ENCODE assay signal across 17 mouse cellular contexts in genomic region chr14:117662261-117662660, GRCm38 (mm10).
"Had no signal": no experiment of that assay in that cellular context is flagged by ENCODE, and none has a peak within 500 bp of the region (broad histone marks: within the 10 kb centered on the region; RNA-seq: fewer than 3 reads in every experiment).

No protein-coding gene starts in this region.

- H3K4me3 ChIP-seq: liver, embryonic 13.5 days; liver, embryonic 15.5 days; lung, embryonic 15.5 days; megakaryocyte, embryonic 14.5 days; midbrain, embryonic 12.5 days; neural tube, embryonic 12.5 days; stomach, embryonic 15.5 days had no signal

- H3K27me3 ChIP-seq: liver, embryonic 13.5 days; liver, embryonic 15.5 days; lung, embryonic 15.5 days; megakaryocyte, embryonic 14.5 days; midbrain, embryonic 12.5 days; neural tube, embryonic 12.5 days; stomach, embryonic 15.5 days had no signal

- ATAC-seq: liver, postnatal 0 days had no signal

- H3K4me1 ChIP-seq: liver, embryonic 13.5 days; liver, embryonic 15.5 days; lung, embryonic 15.5 days; megakaryocyte, embryonic 14.5 days; neural tube, embryonic 12.5 days; stomach, embryonic 15.5 days had no signal

- H3K9me3 ChIP-seq: liver, embryonic 15.5 days; lung, embryonic 15.5 days; midbrain, embryonic 12.5 days; neural tube, embryonic 12.5 days; stomach, embryonic 15.5 days had no signal

- DNase-seq: liver, embryonic 13.5 days; liver, postnatal 0 days; lung, postnatal 14 days; midbrain, embryonic 14.5 days; right cerebral cortex, postnatal 14 days; thymus, adult 2 months; thymus, postnatal 25 days; thymus, postnatal 4 days had no signal

- H3K9ac ChIP-seq: liver, embryonic 13.5 days; liver, embryonic 15.5 days; liver, postnatal 0 days; lung, embryonic 15.5 days; midbrain, embryonic 12.5 days; neural tube, embryonic 12.5 days; stomach, embryonic 15.5 days had no signal

- H3K36me3 ChIP-seq: liver, embryonic 13.5 days; liver, embryonic 15.5 days; lung, embryonic 15.5 days; midbrain, embryonic 12.5 days; neural tube, embryonic 12.5 days; stomach, embryonic 15.5 days had no signal

- H3K4me2 ChIP-seq: liver, embryonic 11.5 days; liver, embryonic 13.5 days; liver, embryonic 15.5 days; lung, embryonic 15.5 days; midbrain, embryonic 12.5 days; neural tube, embryonic 12.5 days; stomach, embryonic 15.5 days had no signal

- H3K27ac ChIP-seq: liver, embryonic 13.5 days; liver, embryonic 15.5 days; lung, embryonic 15.5 days; macrophage; midbrain, embryonic 12.5 days; neural tube, embryonic 12.5 days; stomach, embryonic 15.5 days; stomach, postnatal 0 days had no signal
